Mouse (Mus musculus) heart, adult 10 weeks (tissue): ENCODE results near the gene Gm21411. TPM values are rescaled to one million over a fixed set of nuclear protein-coding genes. Genes with fewer than 3 reads are reported as not detected.

Experiments used
- polyA plus RNA-seq: library from polyadenylated mRNA; stranded (reverse); fragments of 350-450 nt; fragmentation: Illumina TruSeq; extraction: RNeasy Lipid Tissue Mini Kit (QIAGEN cat#74804); gene quantifications from one replicate; pipeline ENCODE4 v1.2.3, GENCODE M21; 2014; ENCODE audit warnings: low read depth, low replicate concordance

The Gm21411 gene
- polyA plus RNA-seq = not detected

DNA sequence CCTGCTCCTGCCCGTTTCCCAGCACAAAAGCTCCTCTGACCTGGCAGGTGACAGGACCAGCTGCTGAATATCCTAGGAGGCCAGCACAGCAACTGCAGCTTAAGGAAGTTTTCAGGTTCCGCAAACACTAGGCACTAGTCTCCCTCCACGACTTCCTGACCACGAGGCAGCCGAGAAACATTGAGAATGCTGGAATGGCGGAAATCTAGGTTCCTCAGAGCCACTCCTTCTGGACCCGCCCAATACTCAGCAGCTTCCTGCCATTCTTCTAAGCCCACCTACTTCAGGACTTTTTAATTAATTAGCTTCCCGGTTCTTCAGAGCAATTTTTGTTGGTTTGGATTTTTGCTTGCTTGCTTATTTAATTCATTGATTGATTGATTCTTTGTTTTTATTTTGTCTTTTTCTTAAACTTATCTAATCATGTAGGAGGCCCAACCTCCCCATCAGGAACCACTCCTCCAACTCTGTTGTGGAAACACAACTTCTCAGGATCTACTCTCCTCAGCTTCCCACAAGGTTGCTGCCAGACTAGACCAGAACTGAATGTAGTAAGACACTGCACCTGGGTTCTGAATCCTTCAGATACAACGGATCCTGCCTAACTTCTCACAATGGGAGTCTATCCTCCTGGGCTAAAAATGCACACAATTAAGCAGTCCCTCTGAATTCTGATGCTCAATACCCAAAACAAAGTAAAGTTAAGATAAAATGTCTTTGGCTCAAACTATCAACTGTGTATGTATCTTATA, at the start of gene Gm21411:
Gene Gm21411, minus strand, starts transcription at position 205 of the 752 bp plus-strand sequence.

Other genes with a start within 250 kb of the Gm21411 start
- gene Zfp989, start 62.4 kb upstream of the Gm21411 start, polyA plus RNA-seq = not detected
- 0.13 TPM for gene Rex2, start 112.3 kb upstream of the Gm21411 start, polyA plus RNA-seq
- 5.2 TPM for gene Zfp991, start 222.4 kb upstream of the Gm21411 start, polyA plus RNA-seq